Mouse (Mus musculus) thymus, adult 18-20 months (tissue): ENCODE data around the gene Crls1.

Experiments
- DNase-seq, 2 experiments: peaks; one replicate each; pipeline ENCODE4 v3.0.0; 2022; ENCODE audit warnings: mixed read lengths in 2 of 2

The Crls1 gene

DNA sequence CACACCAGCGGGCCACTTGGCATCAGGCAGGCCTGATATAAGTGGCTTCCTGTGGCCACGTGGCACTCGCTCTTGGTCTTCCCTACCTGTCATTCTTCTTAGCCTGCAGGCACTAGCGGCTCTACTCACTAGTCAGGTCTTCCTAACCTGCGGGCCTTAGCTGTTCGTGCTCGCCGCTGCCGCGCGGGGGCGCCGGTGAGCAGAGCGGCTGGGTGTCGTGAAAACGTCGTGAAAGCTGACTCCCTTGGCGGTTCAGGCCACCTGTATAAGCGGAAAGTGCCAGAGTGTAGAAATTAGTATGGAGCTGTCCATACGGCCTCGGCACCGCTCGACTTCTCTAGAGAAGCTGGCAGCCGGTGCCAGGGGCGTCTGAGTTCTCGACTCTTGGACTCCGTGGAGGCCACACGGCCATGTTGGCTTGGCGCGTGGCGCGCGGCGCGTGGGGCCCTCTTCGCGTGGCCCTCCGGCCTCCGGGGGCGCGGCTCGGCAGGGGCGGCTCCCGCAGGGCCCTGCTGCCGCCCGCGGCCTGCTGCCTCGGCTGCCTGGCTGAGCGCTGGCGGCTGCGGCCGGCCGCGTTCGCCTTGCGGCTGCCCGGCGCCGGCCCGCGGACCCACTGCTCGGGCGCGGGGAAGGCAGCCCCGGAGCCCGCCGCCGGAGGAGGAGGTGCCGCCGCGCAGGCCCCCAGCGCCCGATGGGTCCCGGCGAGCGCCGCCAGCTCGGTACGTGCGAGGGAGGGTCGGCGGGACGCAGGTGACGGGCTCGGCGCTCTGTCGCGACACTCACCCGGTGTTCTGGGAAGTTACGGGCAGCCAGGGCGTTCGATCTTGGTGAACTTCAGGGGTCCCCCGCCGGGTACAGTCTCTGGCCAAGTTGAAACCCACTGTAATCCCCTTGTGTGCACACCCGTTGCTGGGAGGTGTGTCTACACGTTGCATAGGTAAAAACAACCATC is at the start of gene Crls1:
Gene Crls1, plus strand, starts transcription at position 260 of the 952 bp plus-strand sequence.
- peak; percentile 91 to 92 for DNase-seq

DNA sequence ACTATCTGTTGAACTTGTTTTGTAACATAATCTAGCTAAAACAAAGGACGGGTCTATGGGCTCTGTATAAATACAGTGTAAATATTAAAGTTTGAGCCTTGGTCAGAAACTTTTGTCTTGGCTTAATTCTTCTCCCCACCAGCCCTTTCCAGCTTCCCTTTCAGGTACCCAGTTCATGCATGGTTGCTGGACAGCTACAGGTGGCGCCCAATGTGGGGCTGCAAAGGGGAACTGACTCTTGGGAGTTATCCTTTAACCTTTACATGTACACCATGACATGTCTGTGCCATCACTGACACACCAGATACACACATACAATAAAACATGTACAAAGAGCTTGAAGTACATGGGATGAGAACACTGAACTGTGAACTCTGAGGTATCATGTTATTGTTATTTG is 43.5 kb upstream of the Crls1 start:
- DNase-seq: no peak

DNA sequence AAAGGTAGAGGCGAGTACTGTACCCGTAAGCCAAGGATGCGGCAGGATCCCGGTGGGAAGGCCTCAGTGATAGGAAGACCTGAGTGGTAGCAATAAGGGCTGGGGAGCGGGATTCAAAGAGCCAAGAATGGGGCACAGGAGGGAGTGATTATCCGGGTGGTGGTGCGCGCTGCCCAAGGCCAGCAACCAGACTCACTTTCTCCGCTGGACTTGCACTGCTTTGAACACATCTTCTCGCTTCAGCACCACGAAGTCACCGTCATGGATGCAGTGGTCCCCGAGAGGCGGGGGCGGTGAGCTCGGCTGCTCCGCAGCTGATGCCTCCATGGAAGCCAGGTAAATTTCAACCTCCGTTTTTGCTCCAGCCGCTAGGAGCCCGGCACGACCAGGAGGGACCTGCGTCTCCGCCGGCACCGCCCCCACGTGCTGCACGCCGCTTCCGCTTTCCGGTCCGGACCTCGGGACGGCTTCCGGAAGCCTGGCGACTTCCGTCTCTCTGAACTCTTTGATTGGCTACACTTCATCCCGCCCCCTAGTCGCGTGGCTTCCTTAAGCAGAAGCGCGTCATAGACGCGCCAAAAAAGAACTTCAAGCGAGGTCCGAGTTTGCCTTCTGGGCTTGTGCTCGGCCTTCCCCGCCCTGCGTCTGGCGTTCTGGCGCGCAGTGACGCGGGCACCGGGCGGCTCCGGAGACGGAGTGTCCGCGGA is 30.7 kb upstream of the Crls1 start, which contains the start of the genes Trmt6 and Mcm8:
Gene Trmt6, minus strand, starts transcription at position 448 of the 707 bp plus-strand sequence.
Gene Mcm8, plus strand, starts transcription at position 534 of the 707 bp plus-strand sequence.
- DNase-seq: peak; percentile 84

DNA sequence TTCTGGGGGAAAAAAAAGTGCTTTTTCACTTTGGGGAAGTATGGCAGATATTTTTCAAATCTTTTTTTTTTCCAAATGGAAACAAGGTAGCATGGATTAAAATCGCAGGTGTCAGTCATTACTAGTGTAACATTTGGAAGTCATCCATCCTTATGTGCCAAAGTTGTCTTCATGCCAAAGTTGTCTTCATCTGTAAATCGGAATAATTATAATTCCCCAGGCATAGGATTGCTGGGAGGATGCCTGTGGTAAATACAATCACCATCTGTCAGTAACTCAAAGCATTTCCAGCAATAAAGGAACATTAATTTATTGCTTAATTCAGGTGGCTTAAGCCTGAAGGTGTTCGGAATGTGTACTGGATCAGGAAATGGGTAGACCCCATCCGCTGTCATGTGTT is 5.4 kb upstream of the Crls1 start:
- no peak for DNase-seq

DNA sequence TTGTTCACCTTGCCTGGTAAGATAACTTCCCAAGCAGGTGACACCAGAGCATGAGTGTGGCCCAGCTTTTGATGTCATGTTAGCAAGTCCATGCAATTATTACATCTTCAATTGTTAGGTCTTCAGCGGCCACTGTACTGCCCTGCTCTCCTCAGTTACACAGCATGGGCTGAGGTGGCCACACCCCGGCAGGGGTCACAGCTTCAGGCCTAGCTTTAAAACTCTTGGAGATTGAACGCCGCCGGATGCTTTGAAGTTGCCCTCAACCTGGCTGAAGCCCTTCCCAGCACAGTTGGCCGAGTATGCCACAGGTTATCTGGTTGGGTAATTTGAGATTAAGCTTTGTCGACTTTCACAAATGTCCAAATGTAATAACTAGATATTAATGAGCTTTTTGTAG is 1.1 kb downstream of the Crls1 start:
- DNase-seq: no peak

DNA sequence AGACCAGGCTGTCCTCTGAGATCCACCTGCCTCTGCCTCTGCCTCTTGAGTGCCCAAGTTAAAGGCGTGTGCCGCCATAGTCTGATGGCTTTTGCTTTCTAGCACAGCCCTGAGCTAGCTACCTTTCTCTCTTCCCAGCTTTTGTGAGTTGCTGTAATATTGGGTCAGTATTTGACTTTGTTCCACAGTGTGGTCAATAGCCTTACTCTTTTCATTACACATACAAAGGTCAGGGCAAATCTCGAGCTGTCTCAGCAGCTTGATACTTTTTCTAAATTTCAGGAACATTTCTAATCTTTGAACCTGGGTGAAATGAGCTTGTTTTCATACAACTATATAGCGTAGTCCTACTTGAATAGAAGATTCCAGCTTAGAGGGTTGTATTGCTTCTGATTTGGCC is 1.9 kb downstream of the Crls1 start:
- DNase-seq: no peak

DNA sequence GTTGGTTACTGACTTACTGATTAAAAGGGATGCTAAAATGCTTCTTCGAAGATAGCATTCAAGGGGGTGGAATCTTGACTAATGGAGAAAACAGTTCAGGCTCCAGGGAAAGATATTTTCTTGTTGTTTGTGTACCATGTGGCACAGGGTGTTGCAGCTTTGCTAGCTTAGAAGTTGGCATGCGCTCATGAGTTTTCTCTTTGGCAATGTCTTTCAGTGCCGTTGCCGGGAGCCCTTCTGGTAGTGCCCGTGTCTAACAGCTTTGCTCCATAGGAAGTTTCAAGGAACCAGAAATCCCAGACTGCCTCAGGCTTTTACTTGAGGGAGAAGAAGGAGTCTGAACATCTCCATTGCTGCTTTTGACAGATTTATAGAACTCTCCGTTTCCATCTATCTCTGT is 2.7 kb downstream of the Crls1 start:
- DNase-seq: no peak

DNA sequence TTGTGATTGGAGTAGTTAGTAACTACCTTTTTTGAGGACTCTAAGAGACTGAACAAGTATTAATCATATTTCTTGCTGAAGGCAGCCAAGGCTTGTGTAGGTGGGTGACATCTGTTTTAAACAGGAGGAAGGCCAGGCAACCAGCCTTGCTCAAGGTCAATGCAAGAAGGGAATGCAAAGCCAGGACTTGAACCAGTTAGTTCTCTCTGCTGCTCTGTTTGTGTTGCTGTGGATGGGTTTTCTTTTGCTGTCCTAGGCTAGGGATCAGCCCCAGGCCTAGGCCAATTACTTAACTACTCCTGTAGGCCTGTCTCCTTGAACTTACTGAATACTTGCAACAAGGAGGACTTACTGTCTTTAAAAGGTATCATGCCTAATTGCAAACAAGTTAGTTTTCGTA is 6.6 kb downstream of the Crls1 start:
- DNase-seq: no peak

DNA sequence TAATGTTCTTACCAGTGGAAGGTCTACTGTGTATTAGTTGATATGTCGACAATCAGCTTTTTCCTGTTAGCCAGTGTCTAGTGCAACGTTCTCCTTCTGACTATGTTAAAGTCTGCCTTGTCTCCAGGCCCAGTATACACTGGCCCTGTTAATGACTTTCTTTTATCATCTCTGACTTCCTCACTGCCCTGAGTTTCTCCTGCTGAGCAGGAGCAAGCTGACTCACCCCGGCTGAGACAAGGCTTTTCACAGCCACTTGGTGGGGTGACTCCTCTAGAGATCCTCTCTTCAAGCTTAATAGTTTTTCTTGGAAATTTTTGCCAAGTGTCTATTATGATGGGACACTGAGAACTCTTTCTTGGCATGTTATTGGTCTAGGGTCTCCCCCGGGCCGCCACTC is 9.9 kb downstream of the Crls1 start:
- DNase-seq: no peak

DNA sequence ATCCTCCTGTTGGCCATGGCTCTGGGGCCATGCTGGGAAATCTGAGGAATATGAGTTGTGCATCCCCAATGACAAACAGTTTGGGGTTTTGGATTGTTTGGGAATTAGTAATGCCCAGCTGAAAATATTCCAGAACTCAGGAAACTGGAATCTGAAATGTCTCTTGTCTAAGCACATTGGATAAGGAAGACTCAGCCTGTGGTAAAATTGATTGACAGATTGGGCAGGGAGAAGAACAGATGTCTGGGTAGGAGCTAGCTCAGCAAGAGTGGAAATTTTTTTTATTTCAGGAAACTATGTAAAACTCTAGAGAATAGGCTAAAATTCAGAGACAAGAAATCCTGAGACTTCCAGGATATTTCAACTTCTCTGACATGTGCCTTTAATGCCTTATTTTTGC is 14.0 kb downstream of the Crls1 start:
- no peak for DNase-seq

DNA sequence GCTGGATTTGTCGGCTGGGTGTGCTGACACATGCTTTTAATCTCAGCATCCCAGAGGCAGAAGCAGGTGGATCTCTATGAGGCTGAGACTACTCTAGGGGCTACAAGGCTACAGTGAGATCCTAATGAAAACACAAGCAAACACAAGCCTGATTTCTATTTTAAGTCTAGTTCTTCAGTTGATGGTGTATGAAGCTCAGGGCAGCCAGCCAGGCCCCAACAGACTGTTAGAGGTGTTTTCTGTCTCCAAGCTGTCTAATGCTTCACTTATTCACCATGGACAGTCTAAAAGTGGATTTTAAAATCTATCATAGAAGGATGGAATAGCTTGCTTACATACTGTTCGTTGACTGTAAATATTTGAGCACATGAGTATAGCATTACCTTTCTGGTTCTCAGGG is 15.0 kb downstream of the Crls1 start:
- DNase-seq: no peak

DNA sequence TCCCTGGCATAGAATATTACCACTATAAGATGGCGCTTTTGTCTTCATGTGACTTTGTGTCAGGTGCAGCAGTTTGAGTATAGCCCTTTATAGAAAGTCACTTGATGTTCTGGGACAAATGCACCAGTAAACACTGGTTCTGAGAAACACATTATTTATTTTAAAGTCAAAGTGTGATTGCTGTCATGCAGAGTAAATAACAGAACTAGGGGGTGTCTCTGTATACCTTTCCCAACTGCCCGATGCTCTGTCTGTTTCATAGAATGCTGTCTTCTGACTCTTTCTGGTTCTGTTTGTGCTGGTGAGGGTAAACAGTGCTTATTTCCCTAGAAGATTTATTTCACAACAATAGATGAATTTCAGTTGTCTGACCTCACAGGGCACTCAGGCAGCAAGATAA is 16.9 kb downstream of the Crls1 start:
- DNase-seq: no peak

DNA sequence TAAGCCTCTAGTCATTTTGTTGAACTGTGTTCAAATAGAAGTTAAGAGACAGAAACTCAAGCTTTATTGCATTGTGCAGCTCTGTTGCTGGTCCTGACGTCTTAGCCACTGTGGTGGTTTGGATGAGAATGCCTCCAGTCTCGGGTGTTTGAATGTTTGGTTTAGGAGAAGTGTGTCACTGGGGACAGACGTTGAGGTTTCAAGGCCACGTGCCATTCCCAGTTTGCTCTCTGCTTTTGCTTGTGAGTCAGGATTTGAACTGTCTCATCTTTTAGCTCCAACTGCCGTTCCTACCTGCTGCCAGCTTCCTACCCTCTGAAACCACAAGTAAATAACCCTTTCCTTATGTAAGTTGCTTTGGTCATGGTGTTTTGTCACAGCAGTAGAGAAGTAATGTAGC is 21.1 kb downstream of the Crls1 start:
- no peak for DNase-seq

DNA sequence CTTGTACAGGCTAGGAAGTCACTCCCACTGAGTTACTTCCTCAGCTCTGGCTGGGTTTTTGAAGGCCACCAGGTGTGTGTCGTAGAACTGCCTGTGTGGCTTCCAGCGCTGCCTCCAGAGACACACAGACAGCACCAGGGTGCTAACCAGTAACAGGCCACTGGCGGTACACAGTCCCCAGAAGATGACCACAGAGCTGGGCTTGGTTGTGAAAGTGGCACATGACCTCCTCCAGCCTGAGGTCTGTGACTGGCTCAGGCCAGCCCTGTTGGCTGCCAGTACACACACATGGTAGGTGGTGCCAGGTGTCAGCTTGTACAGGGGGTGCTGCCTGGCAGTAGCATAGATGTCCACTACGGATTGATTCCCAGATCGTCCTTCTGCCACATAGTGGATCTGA is 23.2 kb downstream of the Crls1 start:
- no peak for DNase-seq

DNA sequence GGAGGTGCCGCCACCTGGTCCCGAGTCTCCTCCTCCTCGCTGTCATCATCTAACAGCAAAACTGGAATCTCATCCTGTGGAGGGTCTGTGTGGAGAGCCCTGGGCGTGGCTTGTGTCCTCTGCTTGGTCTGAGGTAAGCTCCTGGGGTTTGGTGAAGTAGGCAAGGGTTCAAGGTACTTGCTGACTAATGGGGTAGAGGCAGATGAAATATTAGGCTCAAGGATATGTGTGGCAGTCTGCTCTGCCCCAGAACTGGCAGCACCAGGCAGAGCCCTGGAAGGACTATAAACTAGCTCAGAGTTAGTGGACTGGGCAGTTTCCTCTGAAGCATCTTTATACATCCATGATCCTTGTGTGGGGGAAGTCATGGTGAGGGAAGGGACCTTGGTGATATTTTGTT is 23.8 kb downstream of the Crls1 start:
- DNase-seq: no peak

DNA sequence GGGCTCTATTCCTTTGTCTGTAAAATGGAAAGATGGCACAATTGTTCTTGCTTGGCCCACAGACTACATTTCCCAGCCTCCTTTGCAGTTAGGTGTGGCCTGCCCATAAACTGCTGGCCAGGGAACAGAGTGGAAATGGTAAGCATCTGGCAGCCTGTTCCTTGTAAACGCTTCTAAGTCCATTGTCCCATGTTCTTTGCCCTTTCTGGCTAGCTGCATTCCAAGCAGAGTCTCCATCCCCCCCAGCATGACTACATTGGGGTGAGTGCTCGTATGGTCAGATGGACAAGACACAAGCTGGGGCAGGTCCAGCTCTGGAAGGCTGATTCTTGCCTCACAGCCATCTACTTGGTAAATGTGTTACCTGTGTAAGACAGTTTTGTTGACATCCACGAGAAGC is 25.2 kb downstream of the Crls1 start:
- no peak for DNase-seq

DNA sequence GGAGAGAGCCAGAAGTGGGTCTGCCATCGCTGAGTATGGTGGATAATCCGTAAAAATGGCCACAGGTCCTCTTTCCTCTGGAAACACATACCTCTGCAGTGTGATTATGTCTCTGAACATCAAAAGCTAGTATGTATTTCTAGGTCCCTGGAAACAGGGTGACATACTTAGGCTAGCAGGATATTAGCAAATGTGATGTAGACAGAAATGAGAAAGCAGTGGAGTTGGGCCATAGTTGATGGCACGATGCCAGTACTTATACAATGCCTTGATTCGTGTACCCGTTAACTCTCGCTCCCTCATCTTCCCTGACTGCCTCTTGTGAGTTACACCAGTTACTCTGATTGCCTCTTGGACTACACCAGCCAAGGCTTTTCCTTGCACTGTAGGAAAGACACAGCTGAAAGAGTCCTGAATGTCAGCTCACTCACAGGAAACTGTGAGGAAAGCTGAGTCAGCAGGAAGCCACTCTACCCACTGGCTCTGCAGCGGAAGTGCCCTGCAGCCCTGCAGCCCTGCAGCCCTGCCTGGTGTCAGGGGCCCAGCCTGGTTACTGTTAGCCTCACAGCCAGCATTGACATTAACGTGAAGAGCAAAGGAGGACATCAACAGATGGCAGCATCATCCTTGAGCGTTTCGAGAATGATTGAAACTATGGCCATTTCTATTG is 27.3 kb downstream of the Crls1 start:
- DNase-seq: no peak

DNA sequence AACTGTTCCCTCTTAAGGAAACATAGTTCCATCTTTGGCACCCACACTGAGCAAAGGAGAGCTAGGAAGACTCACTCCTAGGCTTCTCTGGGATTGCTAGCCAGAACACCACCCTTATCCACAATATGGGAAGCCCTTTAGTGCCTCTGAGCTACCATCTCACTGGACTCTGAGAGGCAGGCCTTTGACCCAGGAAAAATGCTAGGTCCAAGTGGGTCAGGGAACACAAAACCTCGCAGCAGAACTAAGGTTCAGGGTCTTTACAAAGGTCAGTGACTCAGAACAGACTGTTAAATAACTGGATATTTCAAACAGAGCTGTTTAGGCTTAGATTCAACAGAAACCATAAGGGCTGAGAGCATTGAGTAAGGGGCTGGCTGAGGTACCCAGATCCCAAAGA is 30.5 kb downstream of the Crls1 start:
- no peak for DNase-seq

DNA sequence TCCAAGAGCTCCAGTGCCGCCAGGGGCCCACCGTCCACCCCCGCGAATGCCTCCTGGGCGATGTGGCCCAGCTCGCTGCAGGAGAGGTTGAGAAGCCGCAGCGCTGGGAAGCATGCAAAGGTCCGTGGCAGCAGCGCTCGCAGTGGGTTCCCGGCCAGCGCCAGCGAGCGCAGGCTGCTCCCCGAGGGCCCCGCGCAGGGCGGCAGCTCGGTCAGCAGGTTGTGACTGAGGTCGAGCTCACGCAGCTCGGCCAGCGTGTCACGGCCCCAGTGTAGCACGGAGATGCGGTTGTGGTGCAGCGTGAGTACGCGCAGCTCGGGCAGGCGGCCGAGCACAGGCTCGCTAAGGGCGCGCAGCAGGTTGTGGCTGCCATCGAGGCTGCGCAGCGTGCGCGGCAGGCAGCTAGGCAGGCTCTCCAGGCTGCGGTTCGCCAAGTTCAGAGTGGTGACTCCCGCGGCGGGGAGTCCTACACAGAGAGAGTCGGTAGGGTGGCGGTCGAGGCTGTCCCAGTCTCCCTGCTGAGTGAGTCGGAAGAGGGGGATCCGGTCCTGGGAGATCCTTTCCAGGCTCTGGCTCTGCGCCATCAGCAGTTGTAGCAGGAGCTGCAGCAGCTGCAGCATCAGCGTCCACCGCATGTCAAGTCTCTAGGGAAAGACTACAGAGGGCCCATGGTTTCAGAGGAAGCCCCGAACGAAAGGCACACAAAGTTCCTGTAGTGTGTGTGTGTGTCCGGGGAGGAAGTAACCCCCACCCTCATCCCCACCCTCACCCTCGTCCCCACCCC is 33.0 kb downstream of the Crls1 start:
- DNase-seq: no peak

DNA sequence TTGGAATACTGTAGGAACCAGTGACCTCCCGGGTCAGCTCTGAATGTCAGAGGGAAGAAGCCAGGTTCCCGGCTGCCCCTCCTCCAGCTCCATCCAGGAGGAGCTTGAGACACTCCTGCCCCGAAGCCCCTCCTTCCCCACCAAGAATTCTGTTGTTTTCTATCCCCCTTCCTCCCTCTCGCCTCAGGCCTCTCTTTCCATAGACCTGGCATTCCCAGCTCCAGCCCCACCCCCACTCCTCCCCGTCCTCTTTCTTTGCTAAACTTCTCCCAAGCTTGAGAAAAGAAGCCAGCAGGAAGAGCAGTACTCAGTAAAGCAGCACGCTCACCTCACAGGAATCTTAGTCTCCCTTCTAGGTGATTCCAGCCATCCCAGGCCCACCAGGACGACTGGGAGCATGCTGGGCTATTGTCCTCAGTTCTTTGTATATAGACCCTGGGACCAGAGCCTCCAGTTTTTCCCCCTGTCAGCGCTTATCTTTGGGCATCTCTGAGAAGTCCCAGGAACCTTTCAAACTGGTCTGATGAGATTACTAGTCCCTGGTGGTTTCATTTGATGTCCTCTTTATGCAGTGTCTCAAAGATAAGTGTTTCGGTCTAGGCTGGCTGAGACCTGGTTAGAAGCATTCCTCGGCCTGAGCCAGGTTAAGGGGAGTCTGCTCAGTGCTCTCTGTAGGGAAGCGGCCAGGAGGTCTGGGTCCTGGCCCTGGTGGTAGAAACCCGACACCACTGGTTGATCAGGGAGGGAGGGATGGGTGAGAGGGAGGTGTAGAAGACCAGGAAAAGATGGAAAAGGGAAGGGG is 34.6 kb downstream of the Crls1 start, which contains the start of gene Lrrn4:
Gene Lrrn4, minus strand, starts transcription at position 48 of the 802 bp plus-strand sequence.
- DNase-seq: no peak

DNA sequence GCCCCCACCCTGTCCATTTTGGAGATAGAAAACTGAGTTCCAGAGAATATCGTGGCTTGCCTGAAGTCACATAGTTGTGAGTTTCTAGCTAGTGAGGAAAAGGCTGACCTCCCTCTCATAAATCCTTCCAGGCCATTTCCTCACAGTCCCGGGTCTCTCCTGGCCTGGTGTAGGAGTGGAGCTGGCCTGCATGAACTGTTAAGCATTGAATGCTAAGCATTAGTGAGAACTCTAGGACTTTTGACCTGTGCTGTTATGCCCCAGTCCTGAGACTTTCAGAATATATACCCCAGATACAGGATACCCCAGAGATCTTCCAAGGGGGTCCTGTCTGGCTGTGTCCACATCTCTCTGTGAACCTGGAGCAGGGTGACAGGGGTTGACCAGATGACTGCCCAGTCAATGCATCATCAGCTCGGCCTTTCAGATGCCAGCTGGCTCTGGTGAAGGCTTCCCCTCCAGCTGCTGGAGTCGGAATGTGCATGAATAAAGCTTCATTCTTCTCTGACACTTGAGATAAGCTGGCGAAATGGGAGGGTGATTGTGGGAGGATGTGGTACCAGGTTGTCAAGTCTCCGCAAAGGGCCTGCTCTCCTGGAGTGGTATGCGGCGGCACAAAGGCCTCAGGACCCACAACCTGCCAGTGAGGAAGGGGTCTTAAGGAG is 38.0 kb downstream of the Crls1 start:
- DNase-seq: no peak
